Comparison of ENCODE assay signal across 8 mouse cellular contexts in the genomic region with DNA sequence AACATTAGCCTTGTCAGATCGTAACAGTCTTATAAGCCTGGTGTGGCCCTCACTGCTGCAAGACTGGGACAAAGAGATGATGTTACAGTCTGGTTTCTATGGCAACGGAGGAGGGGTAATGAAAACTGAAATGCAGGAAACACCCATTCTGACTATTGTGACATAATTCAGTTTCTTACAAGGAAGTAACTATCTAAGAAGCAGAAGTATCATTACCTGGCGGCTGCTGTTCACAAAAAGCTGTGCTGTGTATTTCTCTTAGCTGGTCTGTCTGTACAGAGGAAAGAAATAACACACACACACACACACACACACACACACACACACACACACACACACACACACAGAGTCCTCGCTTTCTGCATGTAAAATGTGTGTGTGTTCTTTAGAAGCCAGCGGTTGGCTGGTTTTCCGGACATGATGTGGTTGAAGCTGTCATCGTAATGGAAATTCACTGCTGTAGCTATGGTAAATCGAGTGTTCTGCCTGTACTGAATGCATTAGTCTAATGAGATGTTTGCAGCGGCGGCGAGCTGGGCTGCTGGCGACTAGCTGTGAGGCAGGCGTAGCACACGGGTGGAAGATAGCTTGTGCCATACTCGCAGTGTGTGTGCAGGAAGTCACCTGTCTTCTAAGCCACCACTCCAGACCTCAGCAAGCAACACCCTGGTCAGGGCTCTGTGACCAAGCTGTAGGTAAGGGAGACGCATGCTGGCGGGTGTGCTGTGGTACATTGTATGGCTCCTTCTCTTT. TPM values are rescaled to one million over a fixed set of nuclear protein-coding genes. Genes with fewer than 3 reads are reported as not detected.
DNase-seq lines count a peak whose midpoint lies in the region; ATAC-seq and TF ChIP-seq lines count a peak whose summit lies in the region.

Scml4 (plus strand) TSS at position 212 of the 753 bp plus-strand sequence.

- H3K9ac ChIP-seq in heart, adult 2 months (ENCODE audit: low read depth, low read length): 0 out of 2 replicates have a peak within 1 kb of the TSS, but pooled peaks have one; percentile 6
- no peak within 1 kb of the TSS for H3K9ac ChIP-seq in heart, postnatal 0 days (replicated peaks; ENCODE audit: low read depth, low read length)

- no peaks in the 10 kb centered on the region for H3K9me3 ChIP-seq in heart, postnatal 0 days (replicated peaks; ENCODE audit: control insufficient read depth, low read length)

- intact Hi-C loops in heart, adult 2 months (cut with DNase I): no loop called here
- intact Hi-C loops in heart, postnatal 14 days (cut with DNase I): no loop called here

- no peaks in the 10 kb centered on the region for H3K79me2 ChIP-seq in heart, adult 2 months (replicated peaks; ENCODE audit: control insufficient read depth, insufficient read depth, low read length)

- no peak within 1 kb of the TSS for H3K27ac ChIP-seq in heart, adult 2 months
- H3K27ac ChIP-seq in heart, postnatal 0 days (ENCODE audit: low read depth): no peak within 1 kb of the TSS

- no peak for ATAC-seq in heart, postnatal 0 days (ENCODE audit: insufficient read depth, low read depth)
- peak; percentile 50 for ATAC-seq in megakaryocyte-erythroid progenitor cell, adult 5-6 weeks (replicated peaks; ENCODE audit: low FRiP score, low TSS enrichment, poor library complexity, severe bottlenecking)

- no peak for TF ChIP-seq EP300 in heart, adult 2 months (IDR thresholded peaks at IDR 0.05; ENCODE audit: insufficient read depth, low read depth, low read length)
- no peak for TF ChIP-seq EP300 in heart, postnatal 0 days (IDR thresholded peaks at IDR 0.05; ENCODE audit: low read depth)

- no peaks in the 10 kb centered on the region for H3K36me3 ChIP-seq in heart, adult 2 months (ENCODE audit: control insufficient read depth, insufficient read depth, low read length)
- no peaks in the 10 kb centered on the region for H3K36me3 ChIP-seq in heart, postnatal 0 days (replicated peaks; ENCODE audit: control insufficient read depth, insufficient read depth, low read length)

- peak within 1 kb of the TSS; percentile 4; the same call in 1 of the 2 replicates for H3K4me2 ChIP-seq in heart, postnatal 0 days (ENCODE audit: low read depth, low read length)

- TF ChIP-seq CTCF in heart, adult 2 months (IDR thresholded peaks at IDR 0.05): no peak
- no peak for TF ChIP-seq CTCF in heart, postnatal 0 days (IDR thresholded peaks at IDR 0.05; ENCODE audit: low read depth)

- H3K4me3 ChIP-seq in heart, adult 2 months: no peak within 1 kb of the TSS
- H3K4me3 ChIP-seq in heart, postnatal 0 days (ENCODE audit: low read depth, low read length): peak within 1 kb of the TSS; percentile 4; the same call in 1 of the 2 replicates

- no peaks in the 10 kb centered on the region for H3K27me3 ChIP-seq in heart, adult 2 months (ENCODE audit: control insufficient read depth, insufficient read depth, low read length)
- H3K27me3 ChIP-seq in heart, postnatal 0 days (ENCODE audit: control insufficient read depth, insufficient read depth, low read length): no peaks in the 10 kb centered on the region

- 70% methylated on average over 17 of the region's 17 CpGs for WGBS in heart, adult 2 months
- 57% methylated on average over 17 of the region's 17 CpGs for WGBS in heart, postnatal 0 days

- peak; percentile 30 to 54 for DNase-seq in heart, adult 2 months
- no peak for DNase-seq in heart, postnatal 14 days
- peak; percentile 10 for DNase-seq in c-Kit-positive CD71-positive TER-119-positive erythroid progenitor cells, embryonic 14.5 days (ENCODE audit: low spot score)
- DNase-seq in heart, postnatal 0 days (ENCODE audit: low spot score): no peak
- DNase-seq in left cerebral cortex, adult 18-20 months (ENCODE audit: low spot score in 2 of 2): peak; percentile 13 to 28
- DNase-seq in skeletal muscle tissue, adult 2 months (ENCODE audit: low read depth, low spot score): peak; percentile 81
- no peak for DNase-seq in urinary bladder, postnatal 14 days (ENCODE audit: low spot score)

- TF ChIP-seq POLR2A in heart, adult 2 months (IDR thresholded peaks at IDR 0.05; ENCODE audit: insufficient read depth, low read depth, low read length): no peak

- H3K4me1 ChIP-seq in heart, adult 2 months (ENCODE audit: control insufficient read depth, insufficient read depth, low read length): peaks cover 3% of the 10 kb centered on the region
- H3K4me1 ChIP-seq in heart, postnatal 0 days (ENCODE audit: control insufficient read depth, insufficient read depth): peaks cover 4% of the 10 kb centered on the region; the same call in 1 of the 2 replicates

RNA-seq across cellular contexts. Expression of gene Scml4, which starts in this region (rescaled TPM):
- total RNA-seq in heart, adult 2 months (2021): 1 to 10 TPM in 1 of 2 experiments, under 1 TPM in 1; 0.84 to 1.3 TPM
- polyA plus RNA-seq in heart, adult 2 months (2012; rRNA removed): 1.3 and 2.1 TPM in 2 replicates
- 1 to 10 TPM; 1.7 to 2.6 TPM for total RNA-seq in heart, postnatal 14 days (2021)
- 0.19 and 4.9 TPM in 2 replicates for total RNA-seq in heart, postnatal 0 days (2014; rRNA removed; ENCODE audit: low replicate concordance)
- 1.1 and 1.2 TPM in 2 replicates for polyA plus RNA-seq in heart, postnatal 0 days (2015; fragmentation: Nextera tagmentation; extraction: Ambion mirVana)
- 1 to 10 TPM; 2.5 to 3.6 TPM for total RNA-seq in left cerebral cortex, adult 18-20 months (2021)
- 1.5 and 7.1 TPM in 2 replicates for total RNA-seq in megakaryocyte-erythroid progenitor cell, adult 5-6 weeks (2014; fragmentation: Nextera tagmentation)
- total RNA-seq in megakaryocyte-erythroid progenitor cell, adult 5-6 weeks (2017): 0.99 and 2.4 TPM in 2 replicates

Comparison
In these comparisons a context has a peak if more than half of its experiments do, and no peak if none do; other contexts are left out.
1. DNase-seq: peak in heart, adult 2 months (2 of 2), c-Kit-positive CD71-positive TER-119-positive erythroid progenitor cells, embryonic 14.5 days (single experiment), left cerebral cortex, adult 18-20 months (2 of 2) and skeletal muscle tissue, adult 2 months (single experiment); none in heart, postnatal 14 days (0 of 2), heart, postnatal 0 days (single experiment) and urinary bladder, postnatal 14 days (single experiment).